Mouse (Mus musculus) lung, embryonic 14.5 days (tissue): ENCODE measurements at regions not wholly inside any gene's neighbourhood (a gene's known extent, or its start where the extent isn't known, plus 50 kb on each side); places are given as distances from the start of the nearest gene placed in this dataset.
A peak's percentile ranks its signal among the peaks of the same experiment; 100 is the strongest.

Experiments
- ATAC-seq: fragments of 200-750 bp; cut with Nextera tagmentation; 2 replicates; pipeline ENCODE4 v1.8.0; 2017; ENCODE audit warnings: mild to moderate bottlenecking, moderate TSS enrichment, moderate library complexity; ENCODE audit not compliant: insufficient read depth
- DNase-seq: peaks from one replicate; pipeline ENCODE4 v3.0.0-alpha.2; 2015
- H3K27ac ChIP-seq: fragments of 300-500 bp; sonication (generic); 2 replicates; pipeline ENCODE4 v1.5.1; 2014; ENCODE audit warnings: low read depth, mild to moderate bottlenecking, moderate library complexity
- H3K27me3 ChIP-seq: fragments of 300-500 bp; sonication (generic); 2 replicates; pipeline ENCODE4 v1.6.1; 2014; ENCODE audit warnings: low read length, control low read depth; ENCODE audit not compliant: insufficient read depth
- H3K36me3 ChIP-seq: fragments of 300-500 bp; sonication (generic); 2 replicates; pipeline ENCODE4 v1.6.1; 2014; ENCODE audit warnings: control low read depth; ENCODE audit not compliant: insufficient read depth
- H3K4me1 ChIP-seq: fragments of 300-500 bp; sonication (generic); 2 replicates; pipeline ENCODE4 v1.6.1; 2014; ENCODE audit warnings: antibody characterized with exemption, control low read depth; ENCODE audit not compliant: insufficient read depth
- H3K4me2 ChIP-seq: fragments of 300-500 bp; sonication (generic); 2 replicates; pipeline ENCODE4 v1.6.1; 2014; ENCODE audit warnings: mild to moderate bottlenecking
- H3K4me3 ChIP-seq: fragments of 300-500 bp; sonication (generic); 2 replicates; pipeline ENCODE4 v1.5.1; 2014; ENCODE audit warnings: low read depth, low read length
- H3K9ac ChIP-seq: fragments of 300-500 bp; sonication (generic); 2 replicates; pipeline ENCODE4 v1.6.1; 2014
- H3K9me3 ChIP-seq: fragments of 300-500 bp; sonication (generic); 2 replicates; pipeline ENCODE4 v1.6.1; 2016; ENCODE audit warnings: low read depth, low read length, control low read depth
- CTCF ChIP-seq: IDR thresholded peaks from 2 replicates; pipeline ENCODE4 v1.5.1; 2016; ENCODE audit warnings: antibody characterized with exemption, low read depth
- WGBS: fragments of 180-500 bp; shearing (Covaris S2); extraction: QIAGEN DNeasy Blood & Tissue Kit; methylation state at CpG from one replicate; pipeline ENCODE4 v1.1.7; 2014; 5-methylcytosine and 5-hydroxymethylcytosine counted together

DNA sequence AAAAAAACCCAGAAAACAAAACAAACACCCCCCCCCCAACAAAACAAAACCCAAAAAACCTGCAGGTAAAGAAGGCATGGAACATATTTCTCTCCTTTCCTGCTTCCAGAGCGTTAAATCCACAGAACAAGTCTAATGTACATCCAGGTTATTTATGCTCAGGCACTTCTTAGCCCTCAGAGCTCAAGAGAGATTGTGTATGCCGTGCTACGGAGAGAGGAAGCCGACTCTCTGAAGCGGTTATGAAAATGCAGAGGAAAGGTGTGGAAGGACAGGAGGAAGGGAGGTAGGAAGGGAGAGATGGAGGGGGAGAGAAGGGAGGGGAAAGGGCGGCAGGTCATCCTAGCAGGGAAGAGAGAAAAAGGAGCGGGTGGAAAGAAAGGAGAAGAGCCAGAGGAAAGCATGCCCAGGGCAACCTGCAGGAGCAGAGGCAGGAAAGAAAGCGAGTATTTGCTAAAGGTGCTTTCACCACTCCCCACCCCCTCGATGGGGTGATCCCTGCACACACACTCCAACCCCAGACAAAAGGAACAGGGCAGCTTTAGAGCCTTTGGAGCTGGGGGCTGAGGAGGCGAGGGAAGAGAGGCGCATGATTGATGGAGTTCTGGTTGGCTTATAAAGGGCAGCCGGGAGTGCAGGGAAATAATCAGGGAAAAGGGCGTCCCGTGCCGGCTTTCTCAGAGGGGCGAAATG lies 327.9 kb downstream of the Gm10295 start:
- DNase-seq, result peak; percentile 49
- peaks cover 7% of the 10 kb centered on the region for H3K4me1 ChIP-seq
- ATAC-seq, result peak; percentile 54
- WGBS, result 4% methylated on average over 16 of the region's 16 CpGs
- H3K9me3 ChIP-seq, result no peaks in the 10 kb centered on the region; the same call in 1 of the 2 replicates
- H3K36me3 ChIP-seq, result no peaks in the 10 kb centered on the region
- H3K9ac ChIP-seq, result peak overlapping the region; percentile 40
- H3K4me3 ChIP-seq, result peak overlapping the region; percentile 28
- H3K4me2 ChIP-seq, result peak overlapping the region; percentile 64
- TF ChIP-seq CTCF, result no peak
- H3K27ac ChIP-seq, result 0 out of 2 replicates have a peak overlapping the region, but pooled peaks have one; percentile 42
- H3K27me3 ChIP-seq, result no peaks in the 10 kb centered on the region
